Mouse (Mus musculus) myocyte (in vitro differentiated cells): ENCODE measurements around the gene Fcer1g.

Experiments
- CEBPB ChIP-seq: IDR thresholded peaks from 2 replicates; pipeline ENCODE4 v1.6.1; 2011; ENCODE audit warnings: mild to moderate bottlenecking, moderate library complexity; ENCODE audit not compliant: poor library complexity, insufficient read depth, severe bottlenecking
- MAX ChIP-seq: IDR thresholded peaks from one replicate; pipeline ENCODE4 v1.6.1; 2011; ENCODE audit warnings: low read depth, mild to moderate bottlenecking, control low read depth
- MYOD1 ChIP-seq, 3 experiments: IDR thresholded peaks; one replicate each; pipeline ENCODE4 v1.6.1; 2011; ENCODE audit warnings: control low read depth in 2 of 3, low read depth in 2 of 3, mild to moderate bottlenecking in 2 of 3, moderate library complexity in 1 of 3; ENCODE audit not compliant: insufficient read length in 2 of 3, control insufficient read depth in 1 of 3
- POLR2A ChIP-seq: IDR thresholded peaks from one replicate; pipeline ENCODE4 v1.6.1; 2011; ENCODE audit warnings: low read depth, mild to moderate bottlenecking, control low read depth, moderate library complexity; ENCODE audit not compliant: insufficient read length
- POLR2AphosphoS2 ChIP-seq: IDR thresholded peaks from one replicate; pipeline ENCODE4 v1.6.1; 2011; ENCODE audit warnings: low read depth, control low read depth; ENCODE audit not compliant: insufficient read length
- REST ChIP-seq: IDR thresholded peaks from one replicate; pipeline ENCODE4 v1.6.1; 2011; ENCODE audit warnings: mild to moderate bottlenecking, control low read depth, moderate library complexity; ENCODE audit not compliant: insufficient read depth, insufficient read length
- SRF ChIP-seq: IDR thresholded peaks from one replicate; pipeline ENCODE4 v1.6.1; 2011; ENCODE audit warnings: low read depth; ENCODE audit not compliant: control insufficient read depth, insufficient read length
- TCF12 ChIP-seq: IDR thresholded peaks from one replicate; pipeline ENCODE4 v1.6.1; 2011; ENCODE audit warnings: mild to moderate bottlenecking, control low read depth; ENCODE audit not compliant: poor library complexity, insufficient read depth, severe bottlenecking
- USF1 ChIP-seq: IDR thresholded peaks from one replicate; pipeline ENCODE4 v1.6.1; 2011; ENCODE audit warnings: low read depth, mild to moderate bottlenecking, control low read depth, moderate library complexity

DNA sequence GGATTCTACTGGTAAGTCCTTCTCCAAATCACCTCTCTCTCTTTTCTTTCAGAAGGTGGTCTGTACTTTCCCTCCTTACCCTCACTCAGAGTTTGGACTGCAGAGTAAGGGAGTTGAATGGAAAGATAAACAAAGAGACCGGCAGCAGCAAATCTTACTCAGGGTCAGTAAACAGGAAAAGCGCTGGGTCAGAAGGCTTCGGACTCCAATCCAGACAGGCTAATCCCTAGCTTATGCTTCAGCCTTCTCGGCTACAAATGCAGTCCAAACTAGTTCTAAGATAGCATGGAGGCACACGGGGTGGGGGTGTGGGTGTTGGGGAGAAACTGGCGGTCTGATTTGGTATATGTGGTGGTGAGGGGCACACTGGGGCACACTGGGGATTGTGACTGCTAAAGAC, 3.3 kb upstream of the Fcer1g start:
- TF ChIP-seq POLR2A (no peak), REST (no peak), MAX (no peak), TCF12 (no peak), CEBPB (no peak), USF1 (no peak), SRF (no peak), POLR2AphosphoS2 (no peak), MYOD1 (IDR thresholded peaks at IDR 0.05; ENCODE audit: control insufficient read depth in 1 of 3, insufficient read length in 2 of 3, low read depth in 2 of 3) (no peak)
